Mouse (Mus musculus) T-helper 1 cell (primary cell): ENCODE data around the gene Sprr2h.

Experiments used
- in situ Hi-C: fragments of 300-600 bp; cut with MboI, MseI; formaldehyde crosslinking; loops from one replicate; pipeline ENCODE4 v1.15.1; 2025; ENCODE audit warnings: high pct_unique_total_duplicates

Gene Sprr2h

GRCm38 (mm10) chr3:92385385-92385784, at the start of gene Sprr2h:
TSS of gene Sprr2h (plus strand) at chr3:92385685.
- in situ Hi-C loops = no loop called here

- in situ Hi-C loops = no loop called here
Observed at GRCm38 (mm10) chr3:92336278-92336677, 49.2 kb upstream of the Sprr2h start.

- in situ Hi-C loops = no loop called here
Observed at GRCm38 (mm10) chr3:92338840-92339239, 46.6 kb upstream of the Sprr2h start, which contains the start of gene Sprr2d. TSS of gene Sprr2d (plus strand) at chr3:92339140.

- in situ Hi-C loops = loop anchor here (10.0 kb wide), 1 partner anchor 57 kb away; no protein-coding TSS in a partner anchor
Observed at GRCm38 (mm10) chr3:92351843-92352242, 33.6 kb upstream of the Sprr2h start, which contains the start of gene Sprr2e. TSS of gene Sprr2e (plus strand) at chr3:92352143.

- in situ Hi-C loops = no loop called here
Observed at GRCm38 (mm10) chr3:92361619-92362018, 23.9 kb upstream of the Sprr2h start.

- in situ Hi-C loops = no loop called here
Observed at GRCm38 (mm10) chr3:92364887-92365286, 20.6 kb upstream of the Sprr2h start, which contains the start of gene Sprr2f. TSS of gene Sprr2f (plus strand) at chr3:92365187.

GRCm38 (mm10) chr3:92373613-92374012, 11.9 kb upstream of the Sprr2h start:
- in situ Hi-C loops = no loop called here

- in situ Hi-C loops = loop anchor here (10.0 kb wide), 1 partner anchor 200 kb away; no protein-coding TSS in a partner anchor
Observed at GRCm38 (mm10) chr3:92394301-92394700, 8.8 kb downstream of the Sprr2h start.

GRCm38 (mm10) chr3:92407691-92408090, 22.2 kb downstream of the Sprr2h start, which contains the start of gene Sprr2i:
TSS of gene Sprr2i (plus strand) at chr3:92407991.
- in situ Hi-C loops = no loop called here

GRCm38 (mm10) chr3:92417782-92418181, 32.3 kb downstream of the Sprr2h start, which contains the start of gene Sprr2j-ps:
TSS of gene Sprr2j-ps (plus strand) at chr3:92418082.
- in situ Hi-C loops = no loop called here

- in situ Hi-C loops = no loop called here
Observed at GRCm38 (mm10) chr3:92429323-92429722, 43.8 kb downstream of the Sprr2h start, which contains the start of gene Gm9774. TSS of gene Gm9774 (minus strand) at chr3:92429423.

GRCm38 (mm10) chr3:92432282-92432681, 46.8 kb downstream of the Sprr2h start, which contains the start of gene Sprr2k:
TSS of gene Sprr2k (plus strand) at chr3:92432582.
- in situ Hi-C loops = no loop called here
